Mouse (Mus musculus): ENCODE measurements around the gene Cacnb2.

Gene Cacnb2

GRCm38 (mm10) chr2:14602788-14603187 is at the start of gene Cacnb2:
TSS of gene Cacnb2 (plus strand) at chr2:14603088.
- DNase-seq (ENCODE audit: low spot score in 2 of 2) = no peak

- no peak for DNase-seq (ENCODE audit: low spot score in 2 of 2)
Measured at GRCm38 (mm10) chr2:14568020-14568419, 34.9 kb upstream of the Cacnb2 start.

- no peak for DNase-seq (ENCODE audit: low spot score in 2 of 2)
Measured at GRCm38 (mm10) chr2:14571300-14571699, 31.6 kb upstream of the Cacnb2 start.

GRCm38 (mm10) chr2:14589541-14589940 is 13.3 kb upstream of the Cacnb2 start:
- no peak for DNase-seq (ENCODE audit: low spot score in 2 of 2)

- DNase-seq (ENCODE audit: low spot score in 2 of 2) = no peak
Measured at GRCm38 (mm10) chr2:14597909-14598563, 4.9 kb upstream of the Cacnb2 start.

GRCm38 (mm10) chr2:14603784-14604781 is 1.2 kb downstream of the Cacnb2 start:
- peak; percentile 31 to 45 for DNase-seq (ENCODE audit: low spot score in 2 of 2)

- peak in 1 of 2 experiments; percentile 24 for DNase-seq (ENCODE audit: low spot score in 2 of 2)
Measured at GRCm38 (mm10) chr2:14604791-14605190, 1.9 kb downstream of the Cacnb2 start.

GRCm38 (mm10) chr2:14605207-14605606 is 2.3 kb downstream of the Cacnb2 start:
- DNase-seq (ENCODE audit: low spot score in 2 of 2) = no peak

- no peak for DNase-seq (ENCODE audit: low spot score in 2 of 2)
Measured at GRCm38 (mm10) chr2:14608606-14609005, 5.7 kb downstream of the Cacnb2 start.

GRCm38 (mm10) chr2:14612705-14613104 is 9.8 kb downstream of the Cacnb2 start:
- no peak for DNase-seq (ENCODE audit: low spot score in 2 of 2)

GRCm38 (mm10) chr2:14616361-14616760 is 13.5 kb downstream of the Cacnb2 start:
- DNase-seq (ENCODE audit: low spot score in 2 of 2) = no peak

- DNase-seq (ENCODE audit: low spot score in 2 of 2) = no peak
Measured at GRCm38 (mm10) chr2:14620120-14620853, 17.4 kb downstream of the Cacnb2 start.

GRCm38 (mm10) chr2:14620891-14621290 is 18.0 kb downstream of the Cacnb2 start:
- DNase-seq (ENCODE audit: low spot score in 2 of 2) = peak in 1 of 2 experiments; percentile 18

- no peak for DNase-seq (ENCODE audit: low spot score in 2 of 2)
Measured at GRCm38 (mm10) chr2:14623820-14624219, 20.9 kb downstream of the Cacnb2 start.

GRCm38 (mm10) chr2:14629814-14630492 is 27.1 kb downstream of the Cacnb2 start:
- no peak for DNase-seq (ENCODE audit: low spot score in 2 of 2)

GRCm38 (mm10) chr2:14631590-14631989 is 28.7 kb downstream of the Cacnb2 start:
- DNase-seq (ENCODE audit: low spot score in 2 of 2) = no peak

- DNase-seq (ENCODE audit: low spot score in 2 of 2) = no peak
Measured at GRCm38 (mm10) chr2:14633202-14633601, 30.3 kb downstream of the Cacnb2 start.

- DNase-seq (ENCODE audit: low spot score in 2 of 2) = no peak
Measured at GRCm38 (mm10) chr2:14639266-14639665, 36.4 kb downstream of the Cacnb2 start.

- DNase-seq (ENCODE audit: low spot score in 2 of 2) = no peak
Measured at GRCm38 (mm10) chr2:14639877-14640276, 37.0 kb downstream of the Cacnb2 start.

GRCm38 (mm10) chr2:14641040-14641439 is 38.2 kb downstream of the Cacnb2 start:
- no peak for DNase-seq (ENCODE audit: low spot score in 2 of 2)

- peak; percentile 4 to 16 for DNase-seq (ENCODE audit: low spot score in 2 of 2)
Measured at GRCm38 (mm10) chr2:14651268-14651667, 48.4 kb downstream of the Cacnb2 start.

Measured in urinary bladder, adult 18-20 months (tissue).